Mouse (Mus musculus): ENCODE data around the gene Hdgfl3. TPM values are rescaled to one million over a fixed set of nuclear protein-coding genes. Genes with fewer than 3 reads are reported as not detected.

Gene Hdgfl3
- total and polyA plus RNA-seq, 3 experiments = 0.26 TPM; not detected in 2

- Histone ChIP-seq H3K79me2 (ENCODE audit: control insufficient read depth, insufficient read depth, low read length, poor library complexity) (no peaks in the 10 kb centered on the region), H3K9me3 (replicated peaks; ENCODE audit: insufficient read depth, low read length) (no peaks in the 10 kb centered on the region), H3K9ac (ENCODE audit: control insufficient read depth, low read depth, low read length, poor library complexity, severe bottlenecking) (no peak within 1 kb of the TSS), H3K27me3 (ENCODE audit: control insufficient read depth in 1 of 2, insufficient read depth in 2 of 2, low read length in 2 of 2) (no peaks in the 10 kb centered on the region), H3K36me3 (ENCODE audit: control insufficient read depth in 1 of 2, insufficient read depth in 2 of 2, low read length in 2 of 2) (no peaks in the 10 kb centered on the region; a peak in 1 of 4 replicates), H3K27ac (ENCODE audit: control insufficient read depth, low read depth, low read length) (no peak within 1 kb of the TSS), H3K4me1 (ENCODE audit: control insufficient read depth in 1 of 2, insufficient read depth in 2 of 2, low read length in 2 of 2) (peaks cover 0 to 1% of the 10 kb centered on the region in 2 experiments; a peak in 1 of 4 replicates), H3K4me3 (ENCODE audit: control insufficient read depth in 1 of 2, insufficient read depth in 1 of 2, low read depth in 2 of 2, low read length in 2 of 2) (no peak within 1 kb of the TSS)
- TF ChIP-seq RAD21 (IDR thresholded peaks at IDR 0.05; ENCODE audit: low read depth, low read length) (no peak), SMC3 (IDR thresholded peaks at IDR 0.05; ENCODE audit: low read depth, low read length) (no peak), TCF12 (IDR thresholded peaks at IDR 0.05; ENCODE audit: low read depth, low read length) (no peak), TBP (IDR thresholded peaks at IDR 0.05; ENCODE audit: low read depth, low read length) (no peak), USF1 (IDR thresholded peaks at IDR 0.05; ENCODE audit: low read depth, low read length) (no peak), CTCF (IDR thresholded peaks at IDR 0.05 in 2 of 3, conservative IDR thresholded peaks at IDR 0.05 in 1 of 3; ENCODE audit: control insufficient read depth in 1 of 3, insufficient read depth in 1 of 3, low read depth in 2 of 3, low read length in 3 of 3, poor library complexity in 1 of 3, severe bottlenecking in 1 of 3) (no peak), POLR2AphosphoS2 (IDR thresholded peaks at IDR 0.05; ENCODE audit: low read length) (no peak), UBTF (IDR thresholded peaks at IDR 0.05; ENCODE audit: borderline replicate concordance, insufficient read depth, low read depth, low read length) (no peak), MAX (IDR thresholded peaks at IDR 0.05; ENCODE audit: low read length) (no peak), SIN3A (IDR thresholded peaks at IDR 0.05; ENCODE audit: low read length) (no peak), GATA1 (IDR thresholded peaks at IDR 0.05; ENCODE audit: low read depth, low read length) (no peak), MEF2A (IDR thresholded peaks at IDR 0.05; ENCODE audit: extremely low read depth, insufficient replicate concordance, low read depth, low read length, poor library complexity, severe bottlenecking) (no peak)
- no peak for DNase-seq (ENCODE audit: low read depth, low spot score)
Measured at GRCm38 (mm10) chr7:81855694-81856093, 78.6 kb downstream of the Hdgfl3 start, which contains the start of gene Gm10160. Gm10160 (minus strand) TSS chr7:81855794.

- H3K36me3 ChIP-seq (ENCODE audit: control insufficient read depth in 1 of 2, insufficient read depth in 2 of 2, low read length in 2 of 2) = no peaks in the 10 kb centered on the region; a peak in 1 of 4 replicates
- H3K9ac ChIP-seq (ENCODE audit: control insufficient read depth, low read depth, low read length, poor library complexity, severe bottlenecking) = no peak overlapping the region
- H3K27ac ChIP-seq (ENCODE audit: control insufficient read depth, low read depth, low read length) = no peak overlapping the region
- peak; percentile 14 for DNase-seq (ENCODE audit: low read depth, low spot score)
- H3K27me3 ChIP-seq (ENCODE audit: control insufficient read depth in 1 of 2, insufficient read depth in 2 of 2, low read length in 2 of 2) = no peaks in the 10 kb centered on the region
- H3K9me3 ChIP-seq (replicated peaks; ENCODE audit: insufficient read depth, low read length) = no peaks in the 10 kb centered on the region
- no peak for TF ChIP-seq E2F4 (IDR thresholded peaks at IDR 0.05; ENCODE audit: borderline replicate concordance, low read depth, low read length)
- H3K4me3 ChIP-seq (ENCODE audit: control insufficient read depth in 1 of 2, insufficient read depth in 1 of 2, low read depth in 2 of 2, low read length in 2 of 2) = no peak overlapping the region
- H3K79me2 ChIP-seq (ENCODE audit: control insufficient read depth, insufficient read depth, low read length, poor library complexity) = no peaks in the 10 kb centered on the region
- H3K4me1 ChIP-seq (ENCODE audit: control insufficient read depth in 1 of 2, insufficient read depth in 2 of 2, low read length in 2 of 2) = no peaks in the 10 kb centered on the region
Measured at GRCm38 (mm10) chr7:81854568-81855307, 79.5 kb downstream of the Hdgfl3 start.

- Histone ChIP-seq H3K9me3 (replicated peaks; ENCODE audit: insufficient read depth, low read length) (no peaks in the 10 kb centered on the region), H3K27ac (ENCODE audit: control insufficient read depth, low read depth, low read length) (no peak overlapping the region), H3K27me3 (ENCODE audit: control insufficient read depth in 1 of 2, insufficient read depth in 2 of 2, low read length in 2 of 2) (no peaks in the 10 kb centered on the region), H3K36me3 (ENCODE audit: control insufficient read depth in 1 of 2, insufficient read depth in 2 of 2, low read length in 2 of 2) (no peaks in the 10 kb centered on the region; a peak in 1 of 4 replicates), H3K9ac (ENCODE audit: control insufficient read depth, low read depth, low read length, poor library complexity, severe bottlenecking) (no peak overlapping the region), H3K4me1 (ENCODE audit: control insufficient read depth in 1 of 2, insufficient read depth in 2 of 2, low read length in 2 of 2) (no peaks in the 10 kb centered on the region), H3K79me2 (ENCODE audit: control insufficient read depth, insufficient read depth, low read length, poor library complexity) (no peaks in the 10 kb centered on the region), H3K4me3 (ENCODE audit: control insufficient read depth in 1 of 2, insufficient read depth in 1 of 2, low read depth in 2 of 2, low read length in 2 of 2) (no peak overlapping the region)
- no peak for DNase-seq (ENCODE audit: low read depth, low spot score)
- TF ChIP-seq CTCF (IDR thresholded peaks at IDR 0.05 in 2 of 3, conservative IDR thresholded peaks at IDR 0.05 in 1 of 3; ENCODE audit: control insufficient read depth in 1 of 3, insufficient read depth in 1 of 3, low read depth in 2 of 3, low read length in 3 of 3, poor library complexity in 1 of 3, severe bottlenecking in 1 of 3) (no peak), RCOR1 (IDR thresholded peaks at IDR 0.05; ENCODE audit: low read depth, low read length) (no peak), POLR2AphosphoS5 (IDR thresholded peaks at IDR 0.05; ENCODE audit: borderline replicate concordance, low read depth, low read length) (no peak), MYC (IDR thresholded peaks at IDR 0.05; ENCODE audit: low read depth, low read length) (no peak), CHD1 (IDR thresholded peaks at IDR 0.05; ENCODE audit: low read depth, low read length) (no peak), JUND (IDR thresholded peaks at IDR 0.05; ENCODE audit: low read depth, low read length) (no peak), TCF12 (IDR thresholded peaks at IDR 0.05; ENCODE audit: low read depth, low read length) (no peak), MAZ (IDR thresholded peaks at IDR 0.05; ENCODE audit: low read depth, low read length) (no peak), USF1 (IDR thresholded peaks at IDR 0.05; ENCODE audit: low read depth, low read length) (no peak), TAL1 (IDR thresholded peaks at IDR 0.05; ENCODE audit: low read length) (no peak), RAD21 (IDR thresholded peaks at IDR 0.05; ENCODE audit: low read depth, low read length) (no peak), CHD2 (IDR thresholded peaks at IDR 0.05; ENCODE audit: low read length) (no peak), SIN3A (IDR thresholded peaks at IDR 0.05; ENCODE audit: low read length) (no peak), POLR2AphosphoS2 (IDR thresholded peaks at IDR 0.05; ENCODE audit: low read length) (no peak), MAX (IDR thresholded peaks at IDR 0.05; ENCODE audit: low read length) (no peak), EP300 (IDR thresholded peaks at IDR 0.05; ENCODE audit: low read depth in 1 of 2, low read length in 2 of 2) (no peak), UBTF (IDR thresholded peaks at IDR 0.05; ENCODE audit: borderline replicate concordance, insufficient read depth, low read depth, low read length) (no peak), MYB (IDR thresholded peaks at IDR 0.05; ENCODE audit: low read depth, low read length) (no peak), MXI1 (IDR thresholded peaks at IDR 0.05; ENCODE audit: low read depth, low read length) (no peak)
Measured at GRCm38 (mm10) chr7:81851706-81852105, 82.6 kb downstream of the Hdgfl3 start.

Measured in MEL (cell line).